Mouse (Mus musculus) T-helper 1 cell (primary cell): Measurements from ENCODE around the gene Spa17.

Experiments
- in situ Hi-C: fragments of 300-600 bp; cut with MboI, MseI; formaldehyde crosslinking; loops from one replicate; pipeline ENCODE4 v1.15.1; 2025; ENCODE audit warnings: high pct_unique_total_duplicates

The Spa17 gene

DNA sequence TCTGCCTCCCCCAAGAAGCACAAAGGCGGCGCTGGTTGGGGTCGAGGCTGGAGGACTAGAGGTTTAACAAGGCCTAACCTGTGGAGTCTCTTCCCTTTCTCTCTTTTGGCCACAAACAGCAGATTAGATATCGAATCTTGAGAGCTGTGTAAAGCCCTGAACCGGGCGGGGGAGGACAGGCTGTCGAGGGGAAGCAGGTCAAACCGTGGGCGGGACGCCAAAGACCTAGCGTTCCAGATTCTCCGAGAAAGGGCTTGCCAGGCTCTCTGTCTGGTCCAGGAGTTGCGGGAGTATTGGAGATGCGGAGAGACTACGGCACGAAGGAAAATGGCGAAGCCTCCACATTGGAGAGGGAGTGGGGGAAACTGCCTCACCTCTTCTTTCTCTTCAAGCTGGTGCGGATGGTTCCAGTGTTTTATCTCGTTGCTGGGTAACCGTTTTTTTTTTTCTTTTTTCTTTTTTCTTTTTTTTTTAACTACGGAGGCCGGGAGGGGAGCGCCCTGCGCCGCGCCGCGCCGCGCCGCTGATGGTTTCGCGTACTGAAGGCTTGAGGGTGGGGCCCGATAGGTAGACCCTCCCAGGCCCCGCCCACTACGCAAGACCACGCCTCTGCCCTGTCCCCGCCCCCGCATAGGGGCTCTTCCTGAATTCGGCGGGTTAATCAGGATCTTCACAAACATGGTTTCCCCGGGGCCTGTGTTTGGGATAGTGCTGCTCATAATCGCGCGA lies at the start of gene Spa17:
Gene Spa17, minus strand, starts transcription at position 541 of the 729 bp plus-strand sequence.
- in situ Hi-C loops = no loop called here

DNA sequence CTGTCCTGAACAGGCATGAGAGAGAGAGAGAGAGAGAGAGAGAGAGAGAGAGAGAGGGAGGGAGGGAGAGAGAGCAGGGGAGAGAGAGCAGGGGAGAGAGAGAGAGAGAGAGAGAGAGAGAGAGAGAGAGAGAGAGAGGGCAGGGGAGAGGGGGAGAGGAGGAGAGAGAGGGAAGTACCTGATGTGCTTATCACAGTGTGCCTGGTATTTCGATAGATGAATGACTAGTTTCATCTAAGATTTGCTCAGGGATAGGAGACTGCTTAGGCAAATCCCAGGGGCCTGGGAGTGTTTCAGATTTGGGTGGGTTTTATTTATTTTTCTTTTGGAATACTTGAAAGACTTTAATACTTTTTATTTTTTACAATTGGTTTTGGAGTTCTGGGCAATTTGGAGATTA lies 49.7 kb upstream of the Spa17 start:
- in situ Hi-C loops = no loop called here

DNA sequence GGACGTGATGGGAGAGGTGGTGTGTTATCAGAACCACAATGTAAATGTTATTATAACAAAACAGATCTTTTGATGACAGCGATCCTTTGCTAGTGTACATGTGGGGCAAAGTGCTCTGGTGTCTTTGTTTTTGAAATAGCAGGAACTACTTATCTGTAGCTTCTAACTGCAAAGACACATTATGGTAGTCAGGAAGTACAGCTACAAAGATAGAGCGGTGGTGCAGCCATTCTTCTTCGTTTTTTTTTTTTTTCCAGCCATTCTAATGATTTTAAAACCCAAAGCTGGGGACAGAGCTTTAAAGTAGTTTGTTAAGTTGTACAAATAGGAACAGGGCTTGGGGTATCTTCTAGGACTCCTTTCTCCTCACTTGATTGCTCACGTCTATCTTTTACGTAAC lies 45.9 kb upstream of the Spa17 start:
- in situ Hi-C loops = no loop called here

DNA sequence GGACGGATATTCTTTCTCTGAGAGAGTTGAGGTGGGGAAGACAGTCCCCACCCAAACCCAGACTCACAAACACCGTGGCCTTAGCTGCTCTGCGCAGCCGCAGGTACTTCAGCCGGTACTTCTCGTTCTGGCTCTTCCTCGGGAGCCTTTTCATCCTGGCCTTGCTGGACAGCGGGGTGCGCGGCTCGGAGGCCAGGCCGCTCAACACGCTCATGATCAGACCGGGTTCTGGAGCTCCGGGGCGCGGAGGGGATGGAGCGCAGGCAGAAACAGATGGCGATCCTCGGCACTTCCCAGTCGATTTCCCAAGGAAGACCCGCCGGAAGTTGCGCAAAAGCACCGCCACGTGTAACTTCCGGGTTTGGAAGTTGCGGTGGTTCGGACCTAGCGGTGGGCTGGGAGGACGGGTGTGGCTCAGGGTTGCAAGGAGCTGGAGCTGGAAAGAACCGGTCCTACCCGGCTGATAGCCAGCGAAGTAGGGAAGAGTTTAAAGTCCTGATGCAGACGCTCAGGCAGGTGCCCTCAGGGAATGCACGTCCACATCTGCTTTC lies 43.5 kb upstream of the Spa17 start, which contains the start of gene Tbrg1:
Gene Tbrg1, minus strand, starts transcription at position 382 of the 551 bp plus-strand sequence.
- in situ Hi-C loops = no loop called here

DNA sequence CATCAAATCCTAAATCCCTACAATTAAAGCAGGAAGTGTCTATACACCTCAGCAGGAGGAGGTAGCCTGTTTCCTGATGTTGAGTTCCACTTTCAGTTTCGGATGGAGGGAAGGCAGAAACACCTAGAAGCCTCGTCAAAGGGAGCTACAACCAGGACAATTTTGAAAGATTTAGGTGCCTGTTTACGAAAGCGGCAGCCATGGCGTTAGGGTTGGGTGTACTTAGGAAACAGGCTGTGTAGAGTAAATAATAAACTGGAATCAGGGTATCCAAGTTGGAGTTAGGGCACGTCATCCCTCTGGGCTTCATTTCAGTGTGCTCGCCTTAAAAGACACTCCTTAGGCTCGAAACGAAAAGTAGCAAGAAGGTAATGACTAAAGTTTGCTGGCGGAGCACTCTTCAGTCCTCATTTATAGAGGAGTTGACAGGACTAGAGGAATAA lies 42.9 kb upstream of the Spa17 start:
- in situ Hi-C loops = no loop called here

DNA sequence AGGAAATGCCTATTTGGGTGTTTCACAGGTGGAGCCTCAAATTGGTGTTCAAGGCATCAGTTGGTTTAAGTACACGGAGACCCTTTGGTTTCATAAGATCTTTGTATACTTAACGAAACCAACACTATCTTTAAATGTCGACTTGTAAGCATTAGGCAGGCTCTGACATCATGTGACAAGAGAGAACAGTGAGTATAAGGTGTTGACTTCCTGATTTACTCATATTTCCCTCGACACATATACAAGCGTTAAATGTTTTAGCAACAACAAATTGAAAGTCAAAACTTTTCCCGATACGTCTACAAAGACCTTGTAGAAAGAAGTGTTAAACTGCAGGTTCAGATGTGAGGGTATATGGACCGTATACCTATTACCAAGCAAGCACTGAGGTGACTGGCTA lies 42.4 kb upstream of the Spa17 start:
- in situ Hi-C loops = no loop called here

DNA sequence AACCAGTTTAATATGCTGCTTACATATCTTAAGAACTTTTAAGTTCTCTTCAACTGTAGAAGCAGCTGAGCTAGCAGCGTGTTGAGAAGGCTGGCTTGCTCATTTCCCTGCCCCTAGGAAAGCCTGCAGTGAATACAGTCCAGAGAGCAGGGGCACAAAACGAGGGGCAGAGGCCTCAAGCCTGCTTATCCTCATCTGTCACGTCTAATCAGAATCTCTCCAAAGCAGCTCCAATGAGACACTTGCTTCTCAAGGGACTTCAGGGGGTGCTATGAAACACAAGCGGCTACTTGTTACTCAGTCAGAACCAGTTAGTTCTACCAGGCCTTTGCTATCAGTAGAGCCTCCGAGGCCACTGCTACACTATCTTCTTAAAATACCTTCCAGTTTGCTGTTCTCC lies 40.3 kb upstream of the Spa17 start:
- in situ Hi-C loops = no loop called here

DNA sequence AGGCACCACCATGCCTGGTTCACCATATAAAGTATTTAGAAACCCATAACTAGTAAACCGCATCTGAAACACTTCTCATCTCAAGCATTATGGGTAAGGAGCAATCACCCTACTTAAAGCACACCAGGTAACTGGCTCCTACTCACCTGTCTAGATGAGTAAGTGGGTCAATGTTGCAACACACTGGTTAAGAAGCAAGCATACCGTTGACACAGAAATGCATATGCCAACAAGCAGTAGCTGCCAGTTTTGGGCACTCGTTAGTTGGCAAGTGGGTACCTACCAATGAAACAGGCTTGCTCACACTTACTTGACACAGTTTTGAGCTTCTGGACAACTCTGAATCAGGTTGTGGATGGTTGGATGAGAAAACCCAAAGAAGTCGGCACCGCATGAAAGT lies 37.1 kb upstream of the Spa17 start:
- in situ Hi-C loops = no loop called here

DNA sequence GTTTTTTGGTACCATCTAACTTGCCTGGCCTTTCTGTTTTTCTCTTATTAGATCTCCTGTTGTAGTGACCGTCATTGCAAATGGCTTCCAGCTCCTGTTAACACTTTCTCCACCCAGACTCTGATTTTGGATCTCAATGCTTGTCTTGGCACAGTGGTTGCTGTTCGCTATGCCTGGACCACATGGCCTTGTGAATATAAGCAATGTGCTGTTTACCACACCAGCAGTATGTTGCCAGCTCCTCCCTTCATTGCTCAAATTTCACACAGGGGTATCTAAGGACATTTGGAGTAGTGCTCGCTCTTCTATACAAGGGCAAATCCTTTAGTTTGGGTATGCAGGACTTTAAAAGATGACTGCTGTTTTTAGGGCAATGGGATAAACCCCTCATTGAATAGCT lies 32.7 kb upstream of the Spa17 start:
- in situ Hi-C loops = no loop called here

DNA sequence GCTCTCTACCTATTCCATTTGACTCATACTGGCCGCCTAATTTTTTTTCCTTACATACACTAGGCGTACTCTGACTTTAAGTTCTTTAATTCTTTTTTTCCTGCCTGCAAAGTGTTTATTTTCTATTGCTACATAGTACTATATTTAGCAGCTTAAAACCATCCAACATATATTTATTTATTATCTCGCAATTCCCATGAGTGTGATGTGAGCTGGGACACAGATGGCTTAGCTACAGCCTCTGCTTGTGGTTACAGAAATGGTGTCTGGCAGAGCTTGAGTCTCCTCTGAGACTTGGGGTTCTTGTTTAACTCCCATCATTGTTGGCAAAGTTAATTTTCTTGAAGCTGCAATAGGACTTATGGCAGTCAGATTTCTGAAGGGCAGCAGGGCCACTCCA lies 25.2 kb upstream of the Spa17 start:
- in situ Hi-C loops = no loop called here

DNA sequence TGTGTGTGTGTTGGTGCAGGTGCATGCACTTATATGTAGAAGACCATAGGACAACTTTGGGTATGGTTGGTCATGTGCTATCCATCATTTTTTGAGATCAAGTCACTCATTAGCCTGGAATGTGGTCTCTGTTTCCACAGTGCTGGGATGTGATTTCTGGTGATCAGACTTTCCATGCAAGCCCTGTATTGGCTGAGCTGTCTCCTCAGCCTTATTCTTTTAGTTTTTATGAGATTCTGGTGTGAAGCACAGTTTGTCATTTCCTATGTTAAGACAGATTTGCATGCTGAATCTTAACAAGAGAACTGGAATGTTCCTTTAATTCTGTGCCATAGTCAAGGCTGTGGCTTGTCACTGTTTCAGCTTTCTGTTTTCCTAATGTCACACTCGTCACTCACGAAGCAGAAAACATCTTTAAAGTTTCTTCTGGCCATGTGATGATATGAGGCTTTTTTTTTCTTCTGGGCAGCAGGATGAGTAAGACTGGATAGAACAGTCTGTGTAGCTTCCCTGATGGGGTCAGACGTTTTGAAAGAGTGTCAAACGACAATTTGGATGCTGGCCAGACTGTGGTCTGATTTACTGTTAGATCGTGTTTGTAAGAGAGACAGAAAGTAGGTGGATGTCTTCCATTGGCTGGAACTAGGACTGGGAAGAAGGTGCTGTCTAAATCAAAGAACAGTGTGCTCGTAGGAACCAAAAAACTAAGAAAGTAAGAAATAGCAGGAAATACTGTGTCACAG lies 23.4 kb upstream of the Spa17 start:
- in situ Hi-C loops = no loop called here

DNA sequence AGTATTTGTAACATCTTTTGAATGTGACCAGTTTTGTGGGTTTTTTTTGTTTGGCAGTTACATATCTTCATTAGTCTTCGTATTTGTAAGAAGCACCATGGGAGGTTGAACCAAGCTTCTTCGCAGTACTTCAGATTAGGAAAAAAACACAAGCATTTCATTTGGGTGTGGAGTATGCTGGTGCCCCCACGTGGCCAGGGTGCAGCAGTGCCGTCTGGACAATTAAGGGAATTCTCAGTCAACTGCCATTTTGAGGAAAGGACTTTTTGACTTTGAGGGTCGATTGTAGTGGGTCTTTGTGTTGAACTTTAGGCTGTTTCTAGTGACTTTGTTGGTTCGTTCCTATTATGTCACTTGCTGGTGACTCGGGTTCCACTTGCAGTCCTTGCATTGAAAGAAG lies 22.8 kb upstream of the Spa17 start:
- in situ Hi-C loops = no loop called here

DNA sequence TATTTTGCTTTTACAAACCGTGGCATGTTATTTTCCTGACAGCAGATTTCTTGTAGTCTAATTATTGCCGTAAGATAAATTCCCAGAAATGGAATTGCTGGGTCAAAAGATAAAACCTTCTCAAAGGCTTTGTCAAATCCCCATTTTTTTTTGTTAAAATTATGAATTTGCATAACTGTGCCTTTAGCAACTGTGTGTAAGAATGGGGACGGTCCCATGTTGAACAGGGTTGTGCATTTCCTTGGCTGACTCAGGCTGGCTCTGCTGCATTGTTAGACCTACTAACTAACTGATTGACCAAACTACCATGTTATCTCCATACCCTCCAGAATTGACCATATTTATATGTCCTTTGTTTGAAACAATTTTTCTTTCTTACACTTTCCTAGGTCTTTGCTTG lies 20.7 kb upstream of the Spa17 start:
- in situ Hi-C loops = no loop called here

DNA sequence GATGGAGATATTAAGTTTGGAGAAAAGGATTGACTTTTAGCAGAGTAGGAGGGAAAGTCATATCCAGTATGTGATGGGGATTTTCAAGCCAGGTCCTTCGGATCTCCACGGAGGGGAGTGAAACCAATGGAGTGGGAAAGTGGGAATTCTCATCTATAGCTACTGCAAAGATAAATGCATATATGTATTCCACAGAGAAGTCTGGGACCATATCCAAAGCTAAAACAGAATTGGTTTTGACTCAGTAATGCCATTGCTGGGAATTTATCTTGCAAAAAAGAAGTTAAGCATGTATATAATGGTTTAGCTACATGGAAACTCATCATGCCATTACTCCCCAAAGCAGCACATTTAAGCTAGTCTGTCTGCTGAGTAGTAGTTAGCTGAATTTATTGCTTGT lies 18.8 kb upstream of the Spa17 start:
- in situ Hi-C loops = no loop called here

DNA sequence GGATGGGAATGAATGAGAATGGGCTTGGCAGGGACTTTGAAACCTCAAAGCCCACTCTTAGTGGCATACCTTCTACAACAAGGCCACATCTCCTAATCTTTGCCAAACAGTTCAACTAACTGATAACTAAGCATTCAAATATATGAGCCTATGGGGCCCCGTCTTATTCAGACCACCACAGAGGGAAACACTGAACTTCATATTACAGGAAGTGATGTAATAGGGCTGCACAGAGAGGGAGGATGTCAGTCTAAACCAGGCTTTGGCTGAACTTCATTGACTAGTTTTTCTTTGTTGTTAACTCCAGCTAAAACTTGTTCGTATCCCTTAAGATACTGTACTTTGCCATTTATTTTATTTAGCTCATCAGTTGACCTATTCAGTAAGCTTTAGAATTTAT lies 16.4 kb upstream of the Spa17 start:
- in situ Hi-C loops = loop anchor here (10.0 kb wide), 1 partner anchor 375 kb away; the partner anchor contains the start of gene Slc37a2

DNA sequence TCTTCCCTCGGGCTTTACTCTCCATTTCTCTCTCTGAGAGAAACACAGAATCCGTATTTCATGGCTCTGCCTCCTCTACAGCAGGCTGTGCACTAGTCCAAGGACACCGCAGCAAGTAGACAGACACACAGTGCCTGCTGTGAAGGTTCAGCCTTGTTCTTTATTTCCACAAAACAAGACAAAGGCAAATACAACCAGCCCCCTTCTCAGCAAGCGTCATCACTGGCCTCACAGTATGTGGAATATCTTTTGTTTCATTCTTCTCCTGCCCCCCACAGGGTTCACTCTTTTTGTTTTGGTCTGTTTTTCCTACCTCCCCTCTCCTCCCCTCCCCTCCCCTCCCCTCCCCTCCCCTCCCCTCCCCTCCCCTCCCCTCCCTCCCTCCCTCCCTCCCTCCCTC lies 15.1 kb upstream of the Spa17 start:
- in situ Hi-C loops = loop anchor here (10.0 kb wide), 1 partner anchor 374 kb away; the partner anchor contains the start of gene Slc37a2

DNA sequence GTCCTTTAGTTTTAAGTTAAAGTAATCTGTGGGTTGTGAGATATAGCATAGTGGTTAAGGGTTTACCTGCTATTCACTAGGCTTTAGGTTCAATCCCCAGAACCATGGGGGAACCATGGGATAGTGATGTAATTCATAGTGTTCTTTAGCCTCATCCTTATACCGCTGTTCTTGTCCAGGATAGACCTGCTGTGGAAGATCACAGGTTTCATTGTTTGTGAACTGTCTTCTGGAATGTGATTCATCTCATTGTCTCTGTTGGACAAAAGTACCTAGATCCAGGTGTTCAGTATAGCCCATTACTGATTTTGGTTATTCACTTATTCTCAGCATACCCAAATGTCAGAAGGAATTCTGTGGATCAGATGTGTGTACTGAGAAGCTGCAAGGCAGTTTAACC lies 13.7 kb upstream of the Spa17 start:
- in situ Hi-C loops = loop anchor here (10.0 kb wide), 1 partner anchor 372 kb away; the partner anchor contains the start of gene Slc37a2

DNA sequence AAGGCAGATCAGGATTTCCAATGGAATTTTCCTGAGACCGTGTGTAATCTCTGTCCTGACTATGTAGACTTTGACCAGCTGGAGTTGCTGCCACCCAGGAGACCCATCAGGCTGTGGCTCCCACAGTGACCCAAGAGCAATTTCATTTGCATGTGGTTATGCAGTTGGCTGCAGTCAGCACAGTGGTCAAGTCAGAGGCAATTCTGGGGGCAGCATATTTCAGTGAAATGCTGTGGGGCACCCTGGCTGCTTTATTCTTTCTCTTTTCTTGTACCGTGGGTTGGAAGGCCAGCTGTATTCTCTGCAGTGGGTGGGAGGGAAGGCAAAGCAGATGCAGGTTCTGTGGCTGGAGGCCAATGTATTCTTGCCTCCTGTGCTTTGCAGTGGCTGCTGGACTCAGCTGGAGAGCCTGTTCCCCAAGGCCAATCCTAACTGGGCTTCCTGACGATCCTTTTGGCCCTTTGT lies 12.6 kb upstream of the Spa17 start:
- in situ Hi-C loops = loop anchor here (10.0 kb wide), 1 partner anchor 371 kb away; the partner anchor contains the start of gene Slc37a2

DNA sequence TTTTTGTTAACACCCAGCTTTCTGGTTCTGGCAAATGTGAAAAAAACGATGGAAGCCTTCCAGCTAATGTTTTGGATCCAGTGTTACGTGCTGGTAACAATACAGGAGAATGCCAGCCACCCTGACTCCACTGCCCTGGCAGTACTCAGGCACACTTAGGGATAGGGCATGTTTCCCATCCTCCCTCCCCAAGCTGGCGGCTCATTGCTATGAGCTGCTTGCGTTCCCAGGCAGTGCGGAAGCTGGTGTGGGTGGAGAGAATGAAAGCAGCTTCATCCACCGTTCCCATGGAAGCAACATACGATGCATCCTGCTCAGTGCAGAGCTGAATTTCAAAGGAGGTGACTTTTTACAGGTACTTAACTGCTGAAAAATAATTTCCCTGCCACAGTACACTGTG lies 12.1 kb upstream of the Spa17 start:
- in situ Hi-C loops = loop anchor here (10.0 kb wide), 1 partner anchor 371 kb away; the partner anchor contains the start of gene Slc37a2

DNA sequence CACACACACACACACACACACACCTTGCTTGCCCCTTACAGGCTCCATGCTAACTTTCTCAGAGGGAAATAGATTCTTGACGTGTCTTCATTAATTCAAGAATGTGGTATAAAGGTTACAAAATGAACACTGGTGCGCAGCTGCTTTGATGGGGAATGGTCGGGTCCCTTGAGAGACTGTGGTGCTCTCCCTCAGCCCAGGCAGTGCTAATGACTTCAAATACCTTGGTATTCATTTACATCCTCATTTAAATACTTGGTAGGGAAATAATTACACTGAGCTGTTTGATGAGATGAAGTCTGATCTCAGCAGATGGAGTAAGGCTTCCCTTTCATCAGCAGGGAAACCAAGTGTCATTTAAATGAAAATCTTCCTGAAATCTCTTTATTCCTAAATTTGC lies 11.6 kb upstream of the Spa17 start:
- in situ Hi-C loops = loop anchor here (10.0 kb wide), 1 partner anchor 370 kb away; the partner anchor contains the start of gene Slc37a2

DNA sequence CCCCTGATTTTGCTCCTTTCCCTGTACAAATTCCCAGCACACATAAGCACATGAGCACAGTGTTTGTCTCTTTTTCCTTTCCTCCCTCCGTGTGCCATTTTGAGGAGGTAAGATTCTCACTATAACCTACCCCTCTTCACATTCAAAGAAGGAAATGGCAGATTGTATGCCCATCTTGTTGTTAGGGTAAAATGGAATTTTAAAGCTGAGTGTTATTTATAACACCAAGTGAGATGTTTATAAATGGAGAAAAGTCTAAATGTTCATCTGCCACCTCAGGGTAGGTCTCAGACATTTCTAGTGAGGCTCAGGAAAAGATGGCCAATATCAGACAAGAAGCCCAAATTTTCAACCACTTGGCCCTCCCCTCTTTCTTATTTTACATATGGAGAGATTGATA lies 11.0 kb upstream of the Spa17 start:
- in situ Hi-C loops = loop anchor here (10.0 kb wide), 1 partner anchor 370 kb away; the partner anchor contains the start of gene Slc37a2

DNA sequence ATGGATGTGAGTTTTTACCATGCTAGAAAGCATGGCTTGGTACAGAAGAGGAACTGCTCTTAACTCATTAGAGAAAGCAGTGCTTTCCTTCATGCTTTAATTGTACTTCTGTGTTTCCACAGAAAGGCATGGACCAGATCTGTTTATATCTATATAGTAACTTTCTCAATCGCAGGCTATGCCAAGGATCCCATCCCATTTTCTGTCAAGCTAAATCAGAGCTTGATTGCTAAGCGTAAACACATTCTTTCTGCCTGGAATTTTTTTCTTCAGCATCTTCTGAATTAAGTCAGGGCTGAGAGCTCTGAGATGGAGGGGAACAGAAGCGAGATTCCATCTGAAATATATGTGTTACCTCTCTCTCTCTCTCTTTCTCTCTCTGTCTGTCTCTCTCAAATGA lies 10.5 kb upstream of the Spa17 start:
- in situ Hi-C loops = loop anchor here (10.0 kb wide), 1 partner anchor 369 kb away; the partner anchor contains the start of gene Slc37a2
